Mouse (Mus musculus) C2C12 (cell line): ENCODE results near the gene Setmar. TPM values are rescaled to one million over a fixed set of nuclear protein-coding genes. Genes with fewer than 3 reads are reported as not detected.
A peak's percentile ranks its signal among the peaks of the same experiment; 100 is the strongest.
"Not testable (repeated sequence)": the region's sequence is repeated elsewhere in the genome, so short reads cannot be mapped to it uniquely, and the experiment has no call there.

Experiments used
- H3K27me3 ChIP-seq: one replicate; pipeline ENCODE4 v1.6.1; 2011; ENCODE audit not compliant: control insufficient read depth, insufficient read depth, insufficient read length
- H3K36me3 ChIP-seq: one replicate; pipeline ENCODE4 v1.6.1; 2011; ENCODE audit not compliant: control insufficient read depth, insufficient read depth
- H3K4me3 ChIP-seq: one replicate; pipeline ENCODE4 v1.5.1; 2011; ENCODE audit warnings: mild to moderate bottlenecking, control low read depth; ENCODE audit not compliant: poor library complexity, insufficient read depth, severe bottlenecking
- H3K79me2 ChIP-seq: one replicate; pipeline ENCODE4 v1.6.1; 2011; ENCODE audit not compliant: control insufficient read depth, insufficient read depth
- H3K79me3 ChIP-seq: one replicate; pipeline ENCODE4 v1.6.1; 2011; ENCODE audit warnings: low read depth, control low read depth
- H3ac ChIP-seq: one replicate; pipeline ENCODE3; 2011; ENCODE audit warnings: low read depth; ENCODE audit not compliant: control insufficient read depth, insufficient read length
- CEBPB ChIP-seq: IDR thresholded peaks from one replicate; pipeline ENCODE4 v1.6.1; 2011; ENCODE audit warnings: low read depth, mild to moderate bottlenecking, control low read depth, moderate library complexity
- CTCF ChIP-seq: IDR thresholded peaks from one replicate; pipeline ENCODE4 v1.5.1; 2011; ENCODE audit not compliant: control insufficient read depth, insufficient read depth, insufficient read length
- FOSL1 ChIP-seq: IDR thresholded peaks from one replicate; pipeline ENCODE4 v1.8.0; 2011; ENCODE audit warnings: mild to moderate bottlenecking, low read length; ENCODE audit not compliant: poor library complexity, insufficient read depth, severe bottlenecking
- MAX ChIP-seq: IDR thresholded peaks from one replicate; pipeline ENCODE4 v1.6.1; 2011; ENCODE audit warnings: mild to moderate bottlenecking, control low read depth
- MYOD1 ChIP-seq: IDR thresholded peaks from one replicate; pipeline ENCODE4 v1.6.1; 2011; ENCODE audit warnings: low read depth; ENCODE audit not compliant: control insufficient read depth, insufficient read length
- MYOG ChIP-seq: IDR thresholded peaks from one replicate; pipeline ENCODE4 v1.6.1; 2011; ENCODE audit not compliant: control insufficient read depth, insufficient read length; ENCODE audit errors: extremely low read depth
- USF1 ChIP-seq: IDR thresholded peaks from one replicate; pipeline ENCODE4 v1.6.1; 2011; ENCODE audit warnings: low read depth, mild to moderate bottlenecking, control low read depth, moderate library complexity
- long read RNA-seq, 2 experiments: library from polyadenylated mRNA; unstranded; transcript quantifications; one replicate each; pipeline ENCODE4 v2.0.0; 2019 to 2020
- polyA plus RNA-seq: library from polyadenylated mRNA; unstranded; fragments of >200 nt; fragmentation: generic; extraction: Trizol; gene quantifications from one replicate; pipeline ENCODE4 v1.2.1, GENCODE M21; 2012; ENCODE audit warnings: missing spikeins

Gene Setmar
- polyA plus RNA-seq, result 1.2 TPM
- long read RNA-seq, experiment 1, result 0 reads
- long read RNA-seq, experiment 2, result 0 reads

GRCm38 (mm10) chr6:108064918-108065526, at the start of gene Setmar:
TSS of gene Setmar (plus strand) at chr6:108065045.
- no peaks in the 10 kb centered on the region for H3K79me3 ChIP-seq
- H3K36me3 ChIP-seq, result no peaks in the 10 kb centered on the region
- peak within 1 kb of the TSS; percentile 20 for H3ac ChIP-seq
- H3K27me3 ChIP-seq, result no peaks in the 10 kb centered on the region
- peak within 1 kb of the TSS; percentile 18 for H3K4me3 ChIP-seq
- TF ChIP-seq MAX (peak; percentile 20), MYOD1 (no peak)
- no peaks in the 10 kb centered on the region for H3K79me2 ChIP-seq

DNA sequence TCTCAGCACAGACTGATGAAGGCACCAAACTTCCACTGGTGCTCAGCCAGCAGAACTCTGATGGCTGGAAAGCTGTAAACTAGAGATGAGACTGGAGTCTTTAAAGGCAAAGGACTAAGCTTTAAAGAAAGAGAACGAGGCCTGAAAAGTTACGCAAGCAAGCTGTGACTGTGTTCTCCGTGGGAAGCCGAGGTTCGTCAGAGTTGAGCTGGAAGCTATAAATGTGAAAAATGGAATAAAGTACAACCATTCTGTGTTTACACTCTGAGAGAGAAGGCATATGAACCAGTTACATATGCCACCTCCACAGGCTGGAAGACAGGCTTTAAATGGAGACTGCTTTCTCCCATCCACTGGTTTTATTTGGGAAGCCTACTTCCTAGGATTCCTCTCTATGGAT, 43.2 kb upstream of the Setmar start:
- no peaks in the 10 kb centered on the region for H3K79me3 ChIP-seq
- H3ac ChIP-seq, result no peak overlapping the region
- no peaks in the 10 kb centered on the region for H3K36me3 ChIP-seq
- TF ChIP-seq MYOD1 (no peak), USF1 (no peak), FOSL1 (no peak), MYOG (no peak), CEBPB (no peak), MAX (no peak), CTCF (no peak)
- H3K27me3 ChIP-seq, result no peaks in the 10 kb centered on the region
- H3K79me2 ChIP-seq, result no peaks in the 10 kb centered on the region
- H3K4me3 ChIP-seq, result no peak overlapping the region

DNA sequence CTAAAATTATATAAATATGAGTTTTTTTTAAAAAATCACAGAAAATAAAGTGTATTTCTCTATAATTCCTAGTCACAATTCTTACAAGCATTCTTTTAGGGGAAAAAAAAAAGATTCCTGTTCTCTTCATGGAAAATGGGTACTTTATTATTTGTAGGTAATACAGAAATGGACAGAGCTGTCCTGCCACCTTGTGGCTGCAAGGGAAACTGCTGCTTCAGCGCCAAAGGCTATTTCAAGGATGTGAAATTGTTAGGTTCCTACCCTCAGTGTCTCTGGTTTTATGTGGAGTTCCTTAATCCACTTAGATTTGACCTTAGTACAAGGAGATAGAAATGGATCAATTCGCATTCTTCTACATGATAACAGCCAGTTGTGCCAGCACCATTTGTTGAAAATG, 9.8 kb upstream of the Setmar start:
- TF ChIP-seq CTCF, result peak; percentile 37
- not testable (repeated sequence) for H3K79me2 ChIP-seq, H3ac ChIP-seq, H3K36me3 ChIP-seq, H3K27me3 ChIP-seq, H3K79me3 ChIP-seq, H3K4me3 ChIP-seq

DNA sequence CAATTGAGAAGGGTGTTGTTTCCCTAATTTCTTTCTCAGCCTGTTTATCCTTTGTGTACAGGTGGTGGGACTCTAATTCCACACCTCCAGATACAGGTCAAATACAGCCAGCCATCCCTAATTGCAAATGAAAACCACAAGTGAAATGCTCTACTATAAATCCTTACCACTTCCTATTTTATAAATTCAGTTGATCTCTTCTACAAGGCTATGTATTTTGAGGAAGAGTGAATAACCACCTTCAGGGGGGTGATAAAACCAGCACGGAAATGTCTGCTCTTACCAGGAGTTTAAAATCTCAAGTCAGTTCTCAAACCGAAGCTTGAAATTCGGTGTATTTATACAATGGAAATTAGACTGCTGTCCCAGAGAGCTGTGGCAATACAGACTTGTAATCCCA, 8.9 kb upstream of the Setmar start:
- Histone ChIP-seq H3K79me3 (no peaks in the 10 kb centered on the region), H3K36me3 (no peaks in the 10 kb centered on the region), H3ac (no peak overlapping the region), H3K27me3 (no peaks in the 10 kb centered on the region), H3K79me2 (no peaks in the 10 kb centered on the region), H3K4me3 (no peak overlapping the region)
- TF ChIP-seq CTCF (no peak), MYOD1 (no peak), FOSL1 (no peak), MAX (no peak), MYOG (no peak), CEBPB (no peak), USF1 (no peak)

- Histone ChIP-seq H3K4me3 (no peak overlapping the region), H3K36me3 (no peaks in the 10 kb centered on the region), H3ac (no peak overlapping the region), H3K79me3 (no peaks in the 10 kb centered on the region), H3K79me2 (no peaks in the 10 kb centered on the region), H3K27me3 (no peaks in the 10 kb centered on the region)
- TF ChIP-seq CEBPB, result no peak
- no peak for TF ChIP-seq MYOG
- no peak for TF ChIP-seq MYOD1
Observed at GRCm38 (mm10) chr6:108057353-108057752, 7.5 kb upstream of the Setmar start.

DNA sequence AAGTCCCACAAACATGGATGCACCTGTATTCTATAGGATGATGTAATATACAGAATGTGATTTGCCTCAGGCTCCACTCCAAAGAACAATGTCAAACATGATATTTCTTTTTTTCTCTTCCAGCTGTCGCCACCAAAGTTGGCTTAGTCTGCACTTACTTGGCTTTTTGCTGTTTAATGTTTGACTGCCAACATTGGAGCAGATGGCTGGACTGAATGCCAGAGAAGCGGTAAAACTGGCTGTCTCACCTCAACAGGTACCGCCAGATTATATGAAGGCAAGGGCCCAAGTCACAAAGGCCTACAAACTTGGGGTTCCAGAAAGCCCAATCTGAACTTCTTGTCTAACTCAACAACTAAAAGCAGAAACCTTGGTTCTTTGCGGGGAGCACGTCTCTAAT, 6.8 kb upstream of the Setmar start:
- Histone ChIP-seq H3K36me3 (no peaks in the 10 kb centered on the region), H3K4me3 (no peak overlapping the region), H3ac (no peak overlapping the region), H3K79me3 (no peaks in the 10 kb centered on the region), H3K79me2 (no peaks in the 10 kb centered on the region), H3K27me3 (no peaks in the 10 kb centered on the region)
- TF ChIP-seq MYOD1 (no peak), FOSL1 (no peak), MYOG (no peak), CEBPB (no peak), USF1 (no peak), MAX (no peak)
